Mouse (Mus musculus) midbrain, postnatal 0 days (tissue): ENCODE measurements around the gene Klhdc8b. TPM values are rescaled to one million over a fixed set of nuclear protein-coding genes. Genes with fewer than 3 reads are reported as not detected.

Experiments
- ATAC-seq: fragments of 200-750 bp; cut with Nextera tagmentation; 2 replicates; pipeline ENCODE4 v1.8.0; 2017; ENCODE audit warnings: moderate number of reproducible peaks, mild to moderate bottlenecking, moderate TSS enrichment, moderate library complexity; ENCODE audit not compliant: low FRiP score
- DNase-seq: peaks from one replicate; pipeline ENCODE4 v3.0.0-alpha.2; 2015; ENCODE audit warnings: low spot score
- H3K27ac ChIP-seq: fragments of 300-500 bp; sonication (generic); 2 replicates; pipeline ENCODE4 v1.5.1; 2014; ENCODE audit warnings: low read depth, mild to moderate bottlenecking, low read length, mixed read lengths
- H3K27me3 ChIP-seq: fragments of 300-500 bp; sonication (generic); 2 replicates; pipeline ENCODE4 v1.6.1; 2014; ENCODE audit warnings: low read length, control low read depth, mixed read lengths; ENCODE audit not compliant: insufficient read depth
- H3K36me3 ChIP-seq: fragments of 300-500 bp; sonication (generic); 2 replicates; pipeline ENCODE4 v1.6.1; 2014; ENCODE audit warnings: low read length, control low read depth, mixed read lengths; ENCODE audit not compliant: insufficient read depth
- H3K4me1 ChIP-seq: fragments of 300-500 bp; sonication (generic); 2 replicates; pipeline ENCODE4 v1.6.1; 2014; ENCODE audit warnings: mild to moderate bottlenecking, control low read depth, antibody characterized with exemption, low read length, mixed read lengths; ENCODE audit not compliant: insufficient read depth
- H3K4me2 ChIP-seq: fragments of 300-500 bp; sonication (generic); 2 replicates; pipeline ENCODE4 v1.6.1; 2014; ENCODE audit warnings: low read depth, mild to moderate bottlenecking, low read length, mixed read lengths; ENCODE audit not compliant: poor library complexity, severe bottlenecking
- H3K4me3 ChIP-seq: fragments of 300-500 bp; sonication (generic); 2 replicates; pipeline ENCODE4 v1.5.1; 2014; ENCODE audit warnings: low read depth, mild to moderate bottlenecking, low read length, moderate library complexity
- H3K9ac ChIP-seq: fragments of 300-500 bp; sonication (generic); replicated peaks from 2 replicates; pipeline ENCODE4 v1.6.1; 2014; ENCODE audit warnings: mild to moderate bottlenecking, low read length, moderate library complexity, mixed read lengths; ENCODE audit not compliant: poor library complexity, severe bottlenecking
- H3K9me3 ChIP-seq: fragments of 300-500 bp; sonication (generic); 2 replicates; pipeline ENCODE4 v1.6.1; 2016; ENCODE audit warnings: low read length, control low read depth
- CTCF ChIP-seq: IDR thresholded peaks from 2 replicates; pipeline ENCODE4 v1.5.1; 2016; ENCODE audit warnings: antibody characterized with exemption, mild to moderate bottlenecking
- WGBS: fragments of 180-500 bp; shearing (Covaris S2); extraction: QIAGEN DNeasy Blood & Tissue Kit; methylation state at CpG from one replicate; pipeline ENCODE4 v1.1.7; 2014; 5-methylcytosine and 5-hydroxymethylcytosine counted together
- polyA plus RNA-seq: library from polyadenylated mRNA; unstranded; fragments of >200 nt; fragmentation: Nextera tagmentation; extraction: Ambion mirVana; gene quantifications from 2 replicates; pipeline ENCODE4 v1.2.1, GENCODE M21; 2015
- total RNA-seq: library from RNA; depleted of rRNA; stranded (reverse); fragments of >200 nt; gene quantifications from 2 replicates; pipeline ENCODE4 v1.2.3, GENCODE M21; 2014

Gene Klhdc8b
- total and polyA plus RNA-seq, 2 experiments from 2014 or later = 56.1 to 86.3 TPM

GRCm38 (mm10) chr9:108441236-108441919 is 20.0 kb downstream of the Klhdc8b start:
- Histone ChIP-seq H3K4me2 (no peak overlapping the region), H3K36me3 (no peaks in the 10 kb centered on the region), H3K4me3 (no peak overlapping the region), H3K9me3 (no peaks in the 10 kb centered on the region), H3K27me3 (no peaks in the 10 kb centered on the region), H3K27ac (no peak overlapping the region), H3K9ac (no peak overlapping the region), H3K4me1 (no peaks in the 10 kb centered on the region)
- ATAC-seq (no peak), DNase-seq (peak; percentile 17)
- no peak for TF ChIP-seq CTCF
- 87% methylated on average over 11 of the region's 11 CpGs for WGBS

GRCm38 (mm10) chr9:108440485-108440884 is 20.9 kb downstream of the Klhdc8b start:
- Histone ChIP-seq H3K9ac (no peak overlapping the region), H3K36me3 (no peaks in the 10 kb centered on the region), H3K27ac (no peak overlapping the region), H3K4me2 (no peak overlapping the region), H3K4me1 (no peaks in the 10 kb centered on the region), H3K27me3 (no peaks in the 10 kb centered on the region), H3K9me3 (no peaks in the 10 kb centered on the region), H3K4me3 (no peak overlapping the region)
- ATAC-seq = no peak
- WGBS = 60% methylated on average over 5 of the region's 5 CpGs
- TF ChIP-seq CTCF = no peak
- no peak for DNase-seq

- ATAC-seq (no peak), DNase-seq (peak; percentile 54)
- no peak for TF ChIP-seq CTCF
- H3K4me3 ChIP-seq = no peak overlapping the region
- no peak overlapping the region for H3K9ac ChIP-seq
- 91% methylated on average over 6 of the region's 6 CpGs for WGBS
- H3K27me3 ChIP-seq = no peaks in the 10 kb centered on the region
- no peak overlapping the region for H3K4me2 ChIP-seq
- H3K36me3 ChIP-seq = no peaks in the 10 kb centered on the region
- H3K9me3 ChIP-seq = no peaks in the 10 kb centered on the region
- H3K27ac ChIP-seq = no peak overlapping the region
- H3K4me1 ChIP-seq = no peaks in the 10 kb centered on the region
Measured at GRCm38 (mm10) chr9:108439176-108439575, 22.2 kb downstream of the Klhdc8b start.

- no peaks in the 10 kb centered on the region for H3K4me1 ChIP-seq
- TF ChIP-seq CTCF = no peak
- DNase-seq (peak; percentile 30), ATAC-seq (peak; percentile 49; the same call in 1 of the 2 replicates)
- no peak within 1 kb of the TSS for H3K4me3 ChIP-seq
- H3K4me2 ChIP-seq = no peak within 1 kb of the TSS
- no peaks in the 10 kb centered on the region for H3K9me3 ChIP-seq
- H3K36me3 ChIP-seq = no peaks in the 10 kb centered on the region
- H3K9ac ChIP-seq = no peak within 1 kb of the TSS
- no peaks in the 10 kb centered on the region for H3K27me3 ChIP-seq
- H3K27ac ChIP-seq = peak within 1 kb of the TSS; percentile 51; the same call in 1 of the 2 replicates
- WGBS = 21% methylated on average over 3 of the region's 3 CpGs
Measured at GRCm38 (mm10) chr9:108436182-108436581, 25.2 kb downstream of the Klhdc8b start, which contains the start of gene BC048562. TSS of gene BC048562 (plus strand) at chr9:108436482.

GRCm38 (mm10) chr9:108431431-108432067 is 29.8 kb downstream of the Klhdc8b start:
- peak overlapping the region; percentile 17; the same call in 1 of the 2 replicates for H3K4me3 ChIP-seq
- ATAC-seq (no peak), DNase-seq (peak; percentile 51)
- H3K36me3 ChIP-seq = no peaks in the 10 kb centered on the region
- H3K9me3 ChIP-seq = no peaks in the 10 kb centered on the region
- TF ChIP-seq CTCF = no peak
- no peaks in the 10 kb centered on the region for H3K27me3 ChIP-seq
- H3K4me2 ChIP-seq = peak overlapping the region; percentile 30; the same call in 1 of the 2 replicates
- no peaks in the 10 kb centered on the region for H3K4me1 ChIP-seq
- H3K27ac ChIP-seq = no peak overlapping the region
- 48% methylated on average over 28 of the region's 32 CpGs for WGBS
- no peak overlapping the region for H3K9ac ChIP-seq

GRCm38 (mm10) chr9:108428384-108428783 is 33.0 kb downstream of the Klhdc8b start, which contains the start of gene Ccdc36:
TSS of gene Ccdc36 (minus strand) at chr9:108428484.
- H3K9ac ChIP-seq = no peak within 1 kb of the TSS
- no peak for DNase-seq
- H3K36me3 ChIP-seq = no peaks in the 10 kb centered on the region
- no peaks in the 10 kb centered on the region for H3K4me1 ChIP-seq
- no peak for ATAC-seq
- TF ChIP-seq CTCF = no peak
- H3K4me3 ChIP-seq = no peak within 1 kb of the TSS
- H3K4me2 ChIP-seq = no peak within 1 kb of the TSS
- no peaks in the 10 kb centered on the region for H3K27me3 ChIP-seq
- no peaks in the 10 kb centered on the region for H3K9me3 ChIP-seq
- no peak within 1 kb of the TSS for H3K27ac ChIP-seq
